Comparison of ENCODE assay signal across 17 mouse cellular contexts in genomic region chr11:33748754-33749153, GRCm38 (mm10).
"Had no signal": no experiment of that assay in that cellular context is flagged by ENCODE, and none has a peak within 500 bp of the region (broad histone marks: within the 10 kb centered on the region; RNA-seq: fewer than 3 reads in every experiment).

No protein-coding gene starts in this region.

- H3K27ac ChIP-seq: lung, embryonic 15.5 days; macrophage; midbrain, embryonic 13.5 days; midbrain, embryonic 15.5 days; neural tube, embryonic 12.5 days; stomach, embryonic 15.5 days; stomach, postnatal 0 days had no signal

- H3K36me3 ChIP-seq: lung, embryonic 15.5 days; midbrain, embryonic 13.5 days; midbrain, embryonic 15.5 days; neural tube, embryonic 12.5 days; stomach, embryonic 15.5 days had no signal

- DNase-seq: liver, postnatal 0 days; lung, adult 2 months; lung, postnatal 14 days; lung, postnatal 36 days; retina, postnatal 1 day; right cerebral cortex, adult 18-20 months; thymus, adult 2 months had no signal

- H3K9me3 ChIP-seq: lung, embryonic 15.5 days; midbrain, embryonic 13.5 days; midbrain, embryonic 15.5 days; neural tube, embryonic 12.5 days; stomach, embryonic 15.5 days had no signal

- ATAC-seq: liver, postnatal 0 days; lung, postnatal 0 days; midbrain, embryonic 13.5 days; midbrain, embryonic 15.5 days had no signal

- H3K9ac ChIP-seq: liver, postnatal 0 days; lung, embryonic 15.5 days; midbrain, embryonic 13.5 days; midbrain, embryonic 15.5 days; neural tube, embryonic 12.5 days; stomach, embryonic 15.5 days had no signal

- H3K4me3 ChIP-seq: lung, embryonic 15.5 days; megakaryocyte, embryonic 14.5 days; midbrain, embryonic 13.5 days; midbrain, embryonic 15.5 days; neural tube, embryonic 12.5 days; stomach, embryonic 15.5 days had no signal

- H3K4me2 ChIP-seq: lung, embryonic 15.5 days; midbrain, embryonic 11.5 days; midbrain, embryonic 13.5 days; midbrain, embryonic 15.5 days; neural tube, embryonic 12.5 days; stomach, embryonic 15.5 days had no signal

- H3K27me3 ChIP-seq: lung, embryonic 15.5 days; megakaryocyte, embryonic 14.5 days; midbrain, embryonic 13.5 days; midbrain, embryonic 15.5 days; neural tube, embryonic 12.5 days; stomach, embryonic 15.5 days had no signal
